Mouse (Mus musculus): ENCODE results near the gene Vwa1.

Vwa1 gene

GRCm38 (mm10) chr4:155774280-155774754, at the start of gene Vwa1:
Vwa1 (minus strand) TSS chr4:155774698.
- 1% methylated on average over 35 of the region's 35 CpGs for WGBS

GRCm38 (mm10) chr4:155823443-155823842, 48.9 kb upstream of the Vwa1 start:
- WGBS = 93% methylated on average over 16 of the region's 16 CpGs

GRCm38 (mm10) chr4:155821025-155821424, 46.5 kb upstream of the Vwa1 start:
- 70% methylated on average over 7 of the region's 7 CpGs for WGBS

- 61% methylated on average over 4 of the region's 4 CpGs for WGBS
These were observed 43.0 kb upstream of the Vwa1 start for GRCm38 (mm10) chr4:155817533-155817932.

GRCm38 (mm10) chr4:155812665-155813181, 38.2 kb upstream of the Vwa1 start:
- WGBS = under 1% methylated on average over 49 of the region's 49 CpGs

GRCm38 (mm10) chr4:155811929-155812664, 37.6 kb upstream of the Vwa1 start, which contains the start of gene Ccnl2:
Ccnl2 (plus strand) TSS chr4:155812489.
- whole genome bisulfite sequencing = under 1% methylated on average over 58 of the region's 60 CpGs

GRCm38 (mm10) chr4:155807841-155808240, 33.3 kb upstream of the Vwa1 start:
- 82% methylated on average over 3 of the region's 3 CpGs for WGBS

GRCm38 (mm10) chr4:155803340-155804041, 29.0 kb upstream of the Vwa1 start:
- under 1% methylated on average over 58 of the region's 58 CpGs for WGBS

GRCm38 (mm10) chr4:155802741-155803339, 28.3 kb upstream of the Vwa1 start, which contains the start of gene Mrpl20:
Mrpl20 (plus strand) TSS chr4:155802878.
- WGBS = 7% methylated on average over 12 of the region's 12 CpGs

- 83% methylated on average over 1 of the region's 1 CpGs for WGBS
These were observed 27.6 kb upstream of the Vwa1 start for GRCm38 (mm10) chr4:155802075-155802474.

GRCm38 (mm10) chr4:155793730-155794129, 19.2 kb upstream of the Vwa1 start:
- 83% methylated on average over 2 of the region's 2 CpGs for WGBS

- 80% methylated on average over 24 of the region's 24 CpGs for WGBS
These were observed 16.9 kb upstream of the Vwa1 start for GRCm38 (mm10) chr4:155791240-155791933.

GRCm38 (mm10) chr4:155790650-155791161, 16.2 kb upstream of the Vwa1 start:
- WGBS = 83% methylated on average over 3 of the region's 3 CpGs

GRCm38 (mm10) chr4:155790021-155790489, 15.6 kb upstream of the Vwa1 start, which contains the start of gene Ankrd65:
Ankrd65 (plus strand) TSS chr4:155790439.
- 77% methylated on average over 3 of the region's 3 CpGs for WGBS

- WGBS = 86% methylated on average over 4 of the region's 4 CpGs
These were observed 14.3 kb upstream of the Vwa1 start for GRCm38 (mm10) chr4:155788833-155789232.

GRCm38 (mm10) chr4:155788300-155788699, 13.8 kb upstream of the Vwa1 start:
- WGBS = 71% methylated on average over 3 of the region's 3 CpGs

- 62% methylated on average over 5 of the region's 5 CpGs for WGBS
These were observed 11.3 kb upstream of the Vwa1 start, which contains the start of gene Tmem88b for GRCm38 (mm10) chr4:155785819-155786218. Tmem88b (minus strand) TSS chr4:155785874.

GRCm38 (mm10) chr4:155785246-155785645, 10.7 kb upstream of the Vwa1 start:
- 77% methylated on average over 10 of the region's 10 CpGs for WGBS

GRCm38 (mm10) chr4:155784081-155784701, 9.7 kb upstream of the Vwa1 start:
- WGBS = under 1% methylated on average over 52 of the region's 52 CpGs

GRCm38 (mm10) chr4:155783486-155784080, 9.1 kb upstream of the Vwa1 start:
- WGBS = 16% methylated on average over 16 of the region's 16 CpGs
